Mouse (Mus musculus): ENCODE results near the gene Gm1043. TPM values are rescaled to one million over a fixed set of nuclear protein-coding genes. Genes with fewer than 3 reads are reported as not detected.

The Gm1043 gene
- total and polyA plus RNA-seq, 3 experiments = 0.03 to 0.52 (median 0.23) TPM

- no peak for DNase-seq
Measured at GRCm38 (mm10) chr5:37066703-37067568, 18.2 kb upstream of the Gm1043 start.

GRCm38 (mm10) chr5:37073660-37074059, 11.5 kb upstream of the Gm1043 start:
- DNase-seq = no peak

- DNase-seq = no peak
Measured at GRCm38 (mm10) chr5:37076692-37077329, 8.4 kb upstream of the Gm1043 start.

GRCm38 (mm10) chr5:37077330-37077698, 7.9 kb upstream of the Gm1043 start:
- no peak for DNase-seq

- DNase-seq = no peak
Measured at GRCm38 (mm10) chr5:37079484-37079883, 5.7 kb upstream of the Gm1043 start.

GRCm38 (mm10) chr5:37080601-37081000, 4.6 kb upstream of the Gm1043 start:
- DNase-seq = no peak

- no peak for DNase-seq
Measured at GRCm38 (mm10) chr5:37082420-37082819, 2.8 kb upstream of the Gm1043 start.

GRCm38 (mm10) chr5:37083209-37083770, 1.9 kb upstream of the Gm1043 start:
- no peak for DNase-seq

GRCm38 (mm10) chr5:37083850-37084249, 1.3 kb upstream of the Gm1043 start:
- DNase-seq = no peak

- DNase-seq = no peak
Measured at GRCm38 (mm10) chr5:37085918-37086317, 748 bp downstream of the Gm1043 start.

GRCm38 (mm10) chr5:37087786-37088185, 2.6 kb downstream of the Gm1043 start:
- no peak for DNase-seq

- no peak for DNase-seq
Measured at GRCm38 (mm10) chr5:37088342-37089108, 3.4 kb downstream of the Gm1043 start.

GRCm38 (mm10) chr5:37091171-37091628, 6.0 kb downstream of the Gm1043 start:
- DNase-seq = peak; percentile 42

GRCm38 (mm10) chr5:37094941-37095340, 9.8 kb downstream of the Gm1043 start:
- peak; percentile 26 for DNase-seq

- DNase-seq = no peak
Measured at GRCm38 (mm10) chr5:37097591-37097990, 12.4 kb downstream of the Gm1043 start.

- DNase-seq = no peak
Measured at GRCm38 (mm10) chr5:37100813-37101212, 15.6 kb downstream of the Gm1043 start.

- no peak for DNase-seq
Measured at GRCm38 (mm10) chr5:37101631-37102030, 16.5 kb downstream of the Gm1043 start.

- no peak for DNase-seq
Measured at GRCm38 (mm10) chr5:37102056-37102455, 16.9 kb downstream of the Gm1043 start.

GRCm38 (mm10) chr5:37105531-37106456, 20.6 kb downstream of the Gm1043 start:
- no peak for DNase-seq

GRCm38 (mm10) chr5:37107111-37107510, 21.9 kb downstream of the Gm1043 start:
- DNase-seq = no peak

GRCm38 (mm10) chr5:37107611-37108010, 22.4 kb downstream of the Gm1043 start:
- DNase-seq = no peak
